Mouse (Mus musculus) erythroblast, embryonic 14.5 days (primary cell): ENCODE data around the gene Elp6.

ENCODE experiments used
- GATA1 ChIP-seq: IDR thresholded peaks from 2 replicates; pipeline ENCODE4 v1.6.1; 2012; ENCODE audit warnings: low read length, inconsistent platforms, mixed read lengths
- TAL1 ChIP-seq: IDR thresholded peaks from 3 replicates; pipeline ENCODE4 v1.6.1; 2012; ENCODE audit warnings: low read length, inconsistent platforms, mixed read lengths

DNA sequence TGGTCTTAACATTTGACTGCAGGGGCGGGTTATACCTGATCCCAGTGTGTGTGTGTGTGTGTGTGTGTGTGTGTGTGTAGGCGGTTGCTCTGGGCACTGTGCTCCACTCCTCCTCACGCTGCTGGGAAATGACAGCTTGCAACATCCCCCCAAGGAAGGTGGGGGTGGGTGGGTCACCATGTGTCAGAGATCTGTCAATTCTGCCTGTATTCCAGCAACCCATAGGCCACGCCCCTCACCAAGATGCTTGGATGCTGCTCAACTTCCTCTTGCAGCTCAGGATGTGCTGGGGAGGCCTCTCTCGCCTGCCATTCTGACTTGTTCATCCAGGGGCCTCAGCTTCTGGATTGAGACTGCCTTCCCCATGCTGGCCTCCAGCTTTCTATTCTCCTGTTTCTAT lies 9.7 kb downstream of the Elp6 start:
- TF ChIP-seq GATA1 (no peak), TAL1 (no peak)
